Mouse (Mus musculus): ENCODE results near the gene Ccnd3. TPM values are rescaled to one million over a fixed set of nuclear protein-coding genes. Genes with fewer than 3 reads are reported as not detected.
"Not testable (repeated sequence)": the region's sequence is repeated elsewhere in the genome, so short reads cannot be mapped to it uniquely, and the experiment has no call there.

Ccnd3 gene
- total RNA-seq, 2 experiments from 2014 or later: 24.5 to 26.7 TPM

GRCm38 (mm10) chr17:47475181-47475580 lies 29.7 kb upstream of the Ccnd3 start:
- no peak for DNase-seq (ENCODE audit: extremely low spot score in 1 of 2, low spot score in 2 of 2)
- intact Hi-C loops (cut with DNase I): no loop called here

- no peak for DNase-seq (ENCODE audit: extremely low spot score in 1 of 2, low spot score in 2 of 2)
- intact Hi-C loops (cut with DNase I): no loop called here
These were observed 29.1 kb upstream of the Ccnd3 start for GRCm38 (mm10) chr17:47475714-47476113.

- intact Hi-C loops (cut with DNase I): loop anchor here (10.0 kb wide), 1 partner anchor 105 kb away; no protein-coding TSS in a partner anchor
- DNase-seq (ENCODE audit: extremely low spot score in 1 of 2, low spot score in 2 of 2): no peak
These were observed 25.0 kb upstream of the Ccnd3 start for GRCm38 (mm10) chr17:47479887-47480286.

GRCm38 (mm10) chr17:47482401-47482800 lies 22.4 kb upstream of the Ccnd3 start:
- intact Hi-C loops (cut with DNase I): loop anchor here (10.0 kb wide), 1 partner anchor 108 kb away; no protein-coding TSS in a partner anchor
- peak in 1 of 2 experiments; percentile 75 for DNase-seq (ENCODE audit: extremely low spot score in 1 of 2, low spot score in 2 of 2)

- intact Hi-C loops (cut with DNase I): loop anchor here (10.0 kb wide), 1 partner anchor 110 kb away; no protein-coding TSS in a partner anchor
These were observed 20.5 kb upstream of the Ccnd3 start for GRCm38 (mm10) chr17:47484241-47484921.

GRCm38 (mm10) chr17:47484993-47485392 lies 19.9 kb upstream of the Ccnd3 start:
- intact Hi-C loops (cut with DNase I): loop anchor here (10.0 kb wide), 1 partner anchor 110 kb away; no protein-coding TSS in a partner anchor
- no peak for DNase-seq (ENCODE audit: extremely low spot score in 1 of 2, low spot score in 2 of 2)

More at GRCm38 (mm10) chr17:47484241-47484921, 20.5 kb upstream of the Ccnd3 start:
- no peak for DNase-seq (ENCODE audit: extremely low spot score in 1 of 2, low spot score in 2 of 2)

GRCm38 (mm10) chr17:47485791-47486190 lies 19.1 kb upstream of the Ccnd3 start:
- no peak for DNase-seq (ENCODE audit: extremely low spot score in 1 of 2, low spot score in 2 of 2)
- intact Hi-C loops (cut with DNase I): loop anchor here (10.0 kb wide), 1 partner anchor 111 kb away; no protein-coding TSS in a partner anchor

- no peak for DNase-seq (ENCODE audit: extremely low spot score in 1 of 2, low spot score in 2 of 2)
- intact Hi-C loops (cut with DNase I): no loop called here
These were observed 14.1 kb upstream of the Ccnd3 start for GRCm38 (mm10) chr17:47490791-47491190.

GRCm38 (mm10) chr17:47492731-47493130 lies 12.1 kb upstream of the Ccnd3 start:
- intact Hi-C loops (cut with DNase I): no loop called here
- no peak for DNase-seq (ENCODE audit: extremely low spot score in 1 of 2, low spot score in 2 of 2)

GRCm38 (mm10) chr17:47493653-47494052 lies 11.2 kb upstream of the Ccnd3 start:
- DNase-seq (ENCODE audit: extremely low spot score in 1 of 2, low spot score in 2 of 2): no peak
- intact Hi-C loops (cut with DNase I): no loop called here

GRCm38 (mm10) chr17:47494132-47494531 lies 10.7 kb upstream of the Ccnd3 start:
- DNase-seq (ENCODE audit: extremely low spot score in 1 of 2, low spot score in 2 of 2): no peak

GRCm38 (mm10) chr17:47501531-47501930 lies 3.3 kb upstream of the Ccnd3 start:
- intact Hi-C loops (cut with DNase I): no loop called here
- no peak for DNase-seq (ENCODE audit: extremely low spot score in 1 of 2, low spot score in 2 of 2)

More at GRCm38 (mm10) chr17:47494132-47494531, 10.7 kb upstream of the Ccnd3 start:
- intact Hi-C loops (cut with DNase I): no loop called here

GRCm38 (mm10) chr17:47501946-47502706 lies 2.7 kb upstream of the Ccnd3 start, which contains the start of gene Taf8:
Gene Taf8 (minus strand): TSS chr17:47502292.
- DNase-seq (ENCODE audit: extremely low spot score in 1 of 2, low spot score in 2 of 2): peak; percentile 88 to 96
- intact Hi-C loops (cut with DNase I): no loop called here

GRCm38 (mm10) chr17:47502707-47503045 lies 2.2 kb upstream of the Ccnd3 start:
- DNase-seq (ENCODE audit: extremely low spot score in 1 of 2, low spot score in 2 of 2); intact Hi-C loops (cut with DNase I): not testable (repeated sequence)

- DNase-seq (ENCODE audit: extremely low spot score in 1 of 2, low spot score in 2 of 2): no peak
- intact Hi-C loops (cut with DNase I): no loop called here
These were observed 1.2 kb upstream of the Ccnd3 start for GRCm38 (mm10) chr17:47503689-47504088.

GRCm38 (mm10) chr17:47504228-47504627 lies 623 bp upstream of the Ccnd3 start:
- intact Hi-C loops (cut with DNase I): no loop called here
- no peak for DNase-seq (ENCODE audit: extremely low spot score in 1 of 2, low spot score in 2 of 2)

GRCm38 (mm10) chr17:47505566-47505965 lies 715 bp downstream of the Ccnd3 start:
- intact Hi-C loops (cut with DNase I): no loop called here
- DNase-seq (ENCODE audit: extremely low spot score in 1 of 2, low spot score in 2 of 2): no peak

- no peak for DNase-seq (ENCODE audit: extremely low spot score in 1 of 2, low spot score in 2 of 2)
- intact Hi-C loops (cut with DNase I): no loop called here
These were observed 1.2 kb downstream of the Ccnd3 start for GRCm38 (mm10) chr17:47506042-47506441.

- intact Hi-C loops (cut with DNase I): no loop called here
- no peak for DNase-seq (ENCODE audit: extremely low spot score in 1 of 2, low spot score in 2 of 2)
These were observed 1.8 kb downstream of the Ccnd3 start for GRCm38 (mm10) chr17:47506697-47507096.

GRCm38 (mm10) chr17:47507523-47507922 lies 2.7 kb downstream of the Ccnd3 start:
- intact Hi-C loops (cut with DNase I): no loop called here
- DNase-seq (ENCODE audit: extremely low spot score in 1 of 2, low spot score in 2 of 2): no peak

All from left cerebral cortex, postnatal 10 days (tissue).